ENCODE assay signal across 18 mouse cellular contexts in the genomic region with DNA sequence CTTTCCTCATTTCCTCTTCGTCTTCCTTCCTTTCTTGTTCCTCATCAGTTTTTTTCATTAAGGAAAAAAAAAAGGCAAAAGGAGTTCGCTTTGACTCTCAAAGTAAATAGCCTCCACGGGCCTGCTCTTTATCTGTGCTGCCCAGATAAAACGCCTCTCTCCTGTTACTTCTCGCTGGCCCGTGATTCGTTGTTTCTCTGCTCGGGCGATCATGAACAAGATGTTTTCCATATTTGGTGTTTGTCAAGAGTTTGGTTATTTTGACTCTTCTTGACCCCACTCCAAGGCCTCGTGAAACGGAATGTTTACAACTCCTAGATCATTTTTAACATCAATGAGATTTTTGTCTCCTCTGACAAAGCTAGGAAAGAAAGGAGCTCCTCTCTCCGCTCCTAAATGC.
DNase-seq lines count a peak whose midpoint lies in the region; ATAC-seq lines count a peak whose summit lies in the region.
"Had no signal": no experiment of that assay in that cellular context is flagged by ENCODE, and none has a peak within 500 bp of the region (broad histone marks: within the 10 kb centered on the region; RNA-seq: fewer than 3 reads in every experiment).

No protein-coding gene starts in this region.

- no peak overlapping the region for H3K4me2 ChIP-seq in kidney, embryonic 15.5 days
- H3K4me2 ChIP-seq in kidney, embryonic 16.5 days (replicated peaks; ENCODE audit: low read depth, low read length) = no peak overlapping the region; the same call in 1 of the 2 replicates
- H3K4me2 ChIP-seq: embryonic facial prominence, embryonic 12.5 days; limb, embryonic 13.5 days; liver, embryonic 15.5 days had no signal

- ATAC-seq in kidney, embryonic 15.5 days (replicated peaks; ENCODE audit: low FRiP score) = no peak
- no peak for ATAC-seq in kidney, embryonic 16.5 days (ENCODE audit: low FRiP score, low TSS enrichment)
- ATAC-seq: forebrain, postnatal 0 days; hindbrain, postnatal 0 days had no signal

- DNase-seq in heart, embryonic 10.5 days (ENCODE audit: low spot score) = no peak
- no peak for DNase-seq in heart, adult 8-10 months (ENCODE audit: low spot score)
- peak; percentile 1 for DNase-seq in lung, postnatal 14 days
- DNase-seq in lung, postnatal 25 days (ENCODE audit: low spot score) = no peak
- peak; percentile 3 for DNase-seq in lung, postnatal 36 days
- DNase-seq in right cerebral cortex, adult 18-20 months = no peak
- DNase-seq: cerebellum, adult 9-11 months; forebrain, postnatal 0 days; heart, postnatal 14 days; thymus, postnatal 4 days had no signal

- H3K9me3 ChIP-seq in heart, embryonic 10.5 days = no peaks in the 10 kb centered on the region
- H3K9me3 ChIP-seq in kidney, embryonic 15.5 days (replicated peaks) = no peaks in the 10 kb centered on the region
- H3K9me3 ChIP-seq in kidney, embryonic 16.5 days (ENCODE audit: low read length) = 0 out of 2 replicates have a peak, but pooled peaks cover 3% of the 10 kb centered on the region
- H3K9me3 ChIP-seq: embryonic facial prominence, embryonic 12.5 days; liver, embryonic 15.5 days; midbrain, embryonic 10.5 days had no signal

- H3K27me3 ChIP-seq in heart, embryonic 10.5 days (ENCODE audit: insufficient read depth, poor library complexity, severe bottlenecking) = no peaks in the 10 kb centered on the region
- no peaks in the 10 kb centered on the region for H3K27me3 ChIP-seq in kidney, embryonic 15.5 days
- H3K27me3 ChIP-seq in kidney, embryonic 16.5 days (ENCODE audit: insufficient read depth, low read length) = no peaks in the 10 kb centered on the region
- H3K27me3 ChIP-seq: embryonic facial prominence, embryonic 12.5 days; limb, embryonic 13.5 days; liver, embryonic 15.5 days had no signal

- H3K4me1 ChIP-seq in heart, embryonic 10.5 days = peaks cover 34% of the 10 kb centered on the region
- H3K4me1 ChIP-seq in kidney, embryonic 15.5 days = peaks cover 8% of the 10 kb centered on the region; the same call in 1 of the 2 replicates
- H3K4me1 ChIP-seq in kidney, embryonic 16.5 days (ENCODE audit: insufficient read depth, low read length) = peaks cover 13% of the 10 kb centered on the region; the same call in 1 of the 2 replicates
- H3K4me1 ChIP-seq: liver, embryonic 15.5 days had no signal

- H3K9ac ChIP-seq in kidney, embryonic 15.5 days = no peak overlapping the region
- H3K9ac ChIP-seq in kidney, embryonic 16.5 days (replicated peaks; ENCODE audit: low read length) = no peak overlapping the region
- H3K9ac ChIP-seq: embryonic facial prominence, embryonic 12.5 days; forebrain, postnatal 0 days; limb, embryonic 13.5 days; liver, embryonic 15.5 days had no signal

- H3K4me3 ChIP-seq in heart, embryonic 10.5 days = 0 out of 2 replicates have a peak overlapping the region, but pooled peaks have one; percentile 20
- H3K4me3 ChIP-seq in kidney, embryonic 15.5 days (replicated peaks) = no peak overlapping the region
- H3K4me3 ChIP-seq in kidney, embryonic 16.5 days (ENCODE audit: low read length) = no peak overlapping the region
- H3K4me3 ChIP-seq: embryonic facial prominence, embryonic 12.5 days; left cerebral cortex, adult 2 months; limb, embryonic 13.5 days; liver, embryonic 15.5 days; midbrain, embryonic 10.5 days had no signal

- peak overlapping the region; percentile 76 for H3K27ac ChIP-seq in heart, embryonic 10.5 days
- peak overlapping the region; percentile 14; the same call in 1 of the 2 replicates for H3K27ac ChIP-seq in kidney, embryonic 15.5 days
- no peak overlapping the region for H3K27ac ChIP-seq in kidney, embryonic 16.5 days (ENCODE audit: low read length)
- H3K27ac ChIP-seq: embryonic facial prominence, embryonic 12.5 days; hindbrain, postnatal 0 days; left cerebral cortex, adult 2 months; limb, embryonic 13.5 days; liver, embryonic 15.5 days; midbrain, embryonic 10.5 days had no signal

- H3K36me3 ChIP-seq in heart, embryonic 10.5 days = no peaks in the 10 kb centered on the region
- no peaks in the 10 kb centered on the region for H3K36me3 ChIP-seq in kidney, embryonic 15.5 days
- H3K36me3 ChIP-seq in kidney, embryonic 16.5 days (ENCODE audit: insufficient read depth, low read length) = no peaks in the 10 kb centered on the region
- H3K36me3 ChIP-seq: embryonic facial prominence, embryonic 12.5 days; limb, embryonic 13.5 days; liver, embryonic 15.5 days; midbrain, embryonic 10.5 days had no signal

- 10% methylated on average over 12 of the region's 12 CpGs for WGBS in heart, embryonic 10.5 days
- WGBS in kidney, embryonic 15.5 days = 15% methylated on average over 12 of the region's 12 CpGs
- 17% methylated on average over 12 of the region's 12 CpGs for WGBS in kidney, embryonic 16.5 days

Comparison
In these comparisons a context has a peak if more than half of its experiments do, and no peak if none do; other contexts are left out.
1. DNase-seq: peak in lung, postnatal 14 days (single experiment) and lung, postnatal 36 days (single experiment); none in heart, embryonic 10.5 days (single experiment), heart, adult 8-10 months (single experiment), lung, postnatal 25 days (single experiment) and right cerebral cortex, adult 18-20 months (single experiment).